Mouse (Mus musculus) liver, postnatal 0 days (tissue): Measurements from ENCODE around the gene Zfp541. TPM values are rescaled to one million over a fixed set of nuclear protein-coding genes. Genes with fewer than 3 reads are reported as not detected.
A peak's percentile ranks its signal among the peaks of the same experiment; 100 is the strongest.

Experiments
- ATAC-seq: fragments of 200-750 bp; cut with Nextera tagmentation; 2 replicates; pipeline ENCODE4 v1.8.0; 2017; ENCODE audit warnings: mild to moderate bottlenecking, moderate library complexity
- DNase-seq: peaks from one replicate; pipeline ENCODE4 v3.0.0-alpha.2; 2016
- H3K27ac ChIP-seq: fragments of 300-500 bp; sonication (generic); 2 replicates; pipeline ENCODE4 v1.5.1; 2014; ENCODE audit warnings: antibody characterized with exemption, moderate library complexity, mild to moderate bottlenecking, low read depth
- H3K27me3 ChIP-seq: fragments of 300-500 bp; sonication (generic); 2 replicates; pipeline ENCODE4 v1.6.1; 2014; ENCODE audit warnings: low read length, control low read depth, mixed read lengths; ENCODE audit not compliant: insufficient read depth
- H3K36me3 ChIP-seq: fragments of 300-500 bp; sonication (generic); replicated peaks from 2 replicates; pipeline ENCODE4 v1.6.1; 2014; ENCODE audit warnings: mild to moderate bottlenecking, control low read depth, low read length, moderate library complexity, mixed read lengths; ENCODE audit not compliant: insufficient read depth
- H3K4me1 ChIP-seq: fragments of 300-500 bp; sonication (generic); 2 replicates; pipeline ENCODE4 v1.6.1; 2014; ENCODE audit warnings: antibody characterized with exemption, mild to moderate bottlenecking, control low read depth; ENCODE audit not compliant: insufficient read depth
- H3K4me2 ChIP-seq: fragments of 300-500 bp; sonication (generic); 2 replicates; pipeline ENCODE4 v1.6.1; 2014; ENCODE audit warnings: low read depth, mild to moderate bottlenecking, low read length, moderate library complexity, mixed read lengths
- H3K4me3 ChIP-seq: fragments of 300-500 bp; sonication (generic); 2 replicates; pipeline ENCODE4 v1.5.1; 2014; ENCODE audit warnings: low read depth, low read length
- H3K9ac ChIP-seq: fragments of 300-500 bp; sonication (generic); replicated peaks from 2 replicates; pipeline ENCODE4 v1.6.1; 2014; ENCODE audit warnings: mild to moderate bottlenecking, moderate library complexity
- H3K9me3 ChIP-seq: fragments of 300-500 bp; sonication (generic); 2 replicates; pipeline ENCODE4 v1.6.1; 2016; ENCODE audit warnings: mild to moderate bottlenecking, control low read depth, low read length, mixed read lengths
- CTCF ChIP-seq: sonication (generic); IDR thresholded peaks from 2 replicates; pipeline ENCODE4 v1.5.1; 2016; ENCODE audit warnings: antibody characterized with exemption, low read depth
- EP300 ChIP-seq: IDR thresholded peaks from 2 replicates; pipeline ENCODE4 v1.6.1; 2016; ENCODE audit warnings: antibody characterized with exemption, low read depth, mild to moderate bottlenecking
- WGBS: fragments of 180-500 bp; shearing (Covaris S2); extraction: QIAGEN DNeasy Blood & Tissue Kit; methylation state at CpG from one replicate; pipeline ENCODE4 v1.1.7; 2014; ENCODE audit not compliant: insufficient replicate concordance; 5-methylcytosine and 5-hydroxymethylcytosine counted together
- polyA plus RNA-seq: library from polyadenylated mRNA; unstranded; fragments of >200 nt; fragmentation: Nextera tagmentation; extraction: Ambion mirVana; gene quantifications from 2 replicates; pipeline ENCODE4 v1.2.1, GENCODE M21; 2015

Gene Zfp541
- polyA plus RNA-seq, 1 experiment from 2014 or later = not detected

DNA sequence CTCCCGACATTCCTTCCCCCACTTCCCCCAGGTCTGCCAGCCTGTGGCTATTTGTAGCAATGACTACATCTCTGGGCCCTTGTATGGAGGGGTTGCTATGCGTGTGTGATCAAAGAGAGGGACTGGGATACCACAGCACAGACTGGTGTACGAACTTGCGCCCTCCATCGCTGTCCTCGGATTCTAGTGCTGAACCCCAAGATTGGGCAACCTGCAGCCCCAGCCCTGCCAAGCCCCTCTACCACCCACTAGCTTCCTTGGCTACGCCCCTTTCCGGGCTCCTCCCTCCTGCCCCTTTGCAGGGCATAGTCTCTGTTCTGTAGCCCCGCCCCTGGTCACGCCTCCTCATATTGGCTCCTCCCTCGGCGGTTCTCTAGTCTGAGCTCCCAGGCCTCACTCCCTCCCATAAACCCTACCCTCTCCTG, 67.8 kb downstream of the Zfp541 start, which contains the start of gene Slc8a2:
TSS of gene Slc8a2 (plus strand) at position 406 of the 425 bp plus-strand sequence.
- Histone ChIP-seq H3K4me1 (0 out of 2 replicates have a peak, but pooled peaks cover 4% of the 10 kb centered on the region), H3K9ac (no peak within 1 kb of the TSS), H3K9me3 (no peaks in the 10 kb centered on the region), H3K4me2 (peak within 1 kb of the TSS; percentile 58), H3K36me3 (no peaks in the 10 kb centered on the region), H3K27me3 (peaks cover 21% of the 10 kb centered on the region), H3K4me3 (peak within 1 kb of the TSS; percentile 20), H3K27ac (no peak within 1 kb of the TSS)
- peak; percentile 78 for ATAC-seq
- no peak for TF ChIP-seq CTCF
- no peak for TF ChIP-seq EP300
- peak; percentile 80 for DNase-seq
- WGBS = 2% methylated on average over 12 of the region's 12 CpGs

- DNase-seq = no peak
- Histone ChIP-seq H3K27me3 (peaks cover 21% of the 10 kb centered on the region), H3K4me3 (peak overlapping the region; percentile 20), H3K4me1 (0 out of 2 replicates have a peak, but pooled peaks cover 4% of the 10 kb centered on the region), H3K36me3 (no peaks in the 10 kb centered on the region), H3K27ac (no peak overlapping the region), H3K9me3 (no peaks in the 10 kb centered on the region), H3K9ac (no peak overlapping the region), H3K4me2 (peak overlapping the region; percentile 58)
- peak; percentile 29; the same call in 1 of the 2 replicates for ATAC-seq
- 2% methylated on average over 32 of the region's 38 CpGs for WGBS
- TF ChIP-seq CTCF = no peak
- TF ChIP-seq EP300 = no peak
Observed at GRCm38 (mm10) chr7:16129846-16130691, 68.5 kb downstream of the Zfp541 start.

GRCm38 (mm10) chr7:16130956-16131634, 69.5 kb downstream of the Zfp541 start:
- H3K9ac ChIP-seq = no peak overlapping the region
- WGBS = 29% methylated on average over 13 of the region's 13 CpGs
- H3K27me3 ChIP-seq = peaks cover 21% of the 10 kb centered on the region
- TF ChIP-seq EP300 = no peak
- no peak for TF ChIP-seq CTCF
- DNase-seq (no peak), ATAC-seq (no peak)
- H3K27ac ChIP-seq = no peak overlapping the region
- no peak overlapping the region for H3K4me3 ChIP-seq
- H3K4me2 ChIP-seq = no peak overlapping the region
- no peaks in the 10 kb centered on the region for H3K9me3 ChIP-seq
- H3K36me3 ChIP-seq = no peaks in the 10 kb centered on the region
- H3K4me1 ChIP-seq = 0 out of 2 replicates have a peak, but pooled peaks cover 4% of the 10 kb centered on the region

DNA sequence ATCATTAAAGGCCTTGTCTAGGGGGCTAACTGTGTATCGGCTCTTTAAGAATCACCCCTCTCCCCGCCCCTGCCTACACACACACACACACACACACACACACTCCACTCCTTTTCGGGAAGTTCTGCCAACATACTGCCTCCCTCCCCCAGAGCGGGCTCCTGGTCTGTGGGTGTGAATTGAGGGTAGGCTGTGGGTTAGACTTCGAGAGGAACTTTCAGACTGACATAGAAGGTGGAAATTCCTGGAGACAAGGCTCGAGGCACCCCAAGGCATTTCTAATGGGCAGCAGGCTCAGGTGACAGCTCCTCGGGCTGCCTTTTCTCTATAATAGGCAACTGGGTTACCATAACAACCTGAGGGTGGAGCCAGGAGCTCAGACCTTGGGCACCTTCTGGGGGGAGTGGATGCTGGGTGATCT, 70.6 kb downstream of the Zfp541 start:
- H3K27ac ChIP-seq = no peak overlapping the region
- TF ChIP-seq CTCF = no peak
- no peak for TF ChIP-seq EP300
- H3K9me3 ChIP-seq = no peaks in the 10 kb centered on the region
- WGBS = 7% methylated on average over 7 of the region's 7 CpGs
- H3K4me3 ChIP-seq = no peak overlapping the region
- no peak overlapping the region for H3K9ac ChIP-seq
- no peak for DNase-seq
- H3K4me1 ChIP-seq = 0 out of 2 replicates have a peak, but pooled peaks cover 4% of the 10 kb centered on the region
- H3K4me2 ChIP-seq = no peak overlapping the region
- H3K36me3 ChIP-seq = no peaks in the 10 kb centered on the region
- ATAC-seq = no peak
- H3K27me3 ChIP-seq = peaks cover 21% of the 10 kb centered on the region

GRCm38 (mm10) chr7:16132926-16133325, 71.3 kb downstream of the Zfp541 start:
- Histone ChIP-seq H3K27ac (no peak overlapping the region), H3K4me3 (no peak overlapping the region), H3K4me1 (0 out of 2 replicates have a peak, but pooled peaks cover 4% of the 10 kb centered on the region), H3K36me3 (no peaks in the 10 kb centered on the region), H3K27me3 (peaks cover 21% of the 10 kb centered on the region), H3K9ac (no peak overlapping the region), H3K9me3 (no peaks in the 10 kb centered on the region), H3K4me2 (no peak overlapping the region)
- ATAC-seq (no peak), DNase-seq (no peak)
- TF ChIP-seq CTCF = no peak
- TF ChIP-seq EP300 = no peak
- WGBS = 51% methylated on average over 3 of the region's 3 CpGs

DNA sequence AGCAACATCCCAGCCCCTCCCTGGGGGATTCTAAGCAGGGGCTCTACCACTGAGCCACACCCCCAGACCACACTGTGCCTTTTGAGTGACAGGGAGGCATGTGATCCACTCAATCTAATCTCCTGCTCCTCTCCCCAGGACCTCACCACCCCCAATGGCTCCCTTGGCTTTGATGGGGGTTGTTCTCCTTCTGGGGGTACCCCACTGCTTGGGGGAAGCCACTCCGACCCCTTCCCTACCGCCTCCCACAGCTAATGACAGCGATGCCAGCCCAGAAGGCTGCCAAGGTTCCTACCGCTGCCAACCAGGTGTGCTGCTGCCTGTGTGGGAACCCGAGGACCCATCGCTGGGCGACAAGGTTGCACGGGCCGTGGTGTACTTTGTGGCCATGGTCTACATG, 72.1 kb downstream of the Zfp541 start:
- Histone ChIP-seq H3K4me1 (0 out of 2 replicates have a peak, but pooled peaks cover 4% of the 10 kb centered on the region), H3K27ac (no peak overlapping the region), H3K9me3 (no peaks in the 10 kb centered on the region), H3K9ac (no peak overlapping the region), H3K36me3 (no peaks in the 10 kb centered on the region), H3K27me3 (peaks cover 21% of the 10 kb centered on the region), H3K4me2 (no peak overlapping the region), H3K4me3 (no peak overlapping the region)
- TF ChIP-seq EP300 = no peak
- no peak for TF ChIP-seq CTCF
- DNase-seq (no peak), ATAC-seq (no peak)
- 88% methylated on average over 9 of the region's 9 CpGs for WGBS
